Mouse (Mus musculus) cerebellum, adult 2 months (tissue): ENCODE data around the gene Med15.

Experiments
- CTCF ChIP-seq: fragments of 200-500 bp; IDR thresholded peaks from 2 replicates; pipeline ENCODE4 v1.5.1; 2011; ENCODE audit warnings: low read depth, mild to moderate bottlenecking, control low read depth, low read length, moderate library complexity, borderline replicate concordance; ENCODE audit not compliant: insufficient read depth
- POLR2A ChIP-seq: fragments of 200-500 bp; IDR thresholded peaks from 2 replicates; pipeline ENCODE4 v1.6.1; 2011; ENCODE audit warnings: low read length, control low read depth, borderline replicate concordance; ENCODE audit not compliant: insufficient read depth

- no peak for TF ChIP-seq CTCF
- TF ChIP-seq POLR2A, result no peak
Observed at GRCm38 (mm10) chr16:17640706-17641105, 92.0 kb downstream of the Med15 start.
